Mouse (Mus musculus) megakaryocyte-erythroid progenitor cell, adult 5-6 weeks (primary cell): ENCODE measurements at regions not wholly inside any gene's neighbourhood (a gene's known extent, or its start where the extent isn't known, plus 50 kb on each side); places are given as distances from the start of the nearest gene placed in this dataset.

Source experiments
- ATAC-seq: replicated peaks from 2 replicates; pipeline ENCODE4 v1.8.0; 2016; ENCODE audit warnings: mild to moderate bottlenecking, inconsistent platforms; ENCODE audit not compliant: severe bottlenecking, poor library complexity, low FRiP score, low TSS enrichment

GRCm38 (mm10) chr10:99408786-99409185 is 145.8 kb downstream of the Dusp6 start:
- ATAC-seq, result no peak

GRCm38 (mm10) chr10:99409744-99410143 is 146.7 kb downstream of the Dusp6 start:
- ATAC-seq, result no peak

- ATAC-seq, result no peak
These were observed 147.7 kb downstream of the Dusp6 start for GRCm38 (mm10) chr10:99410754-99411153.

GRCm38 (mm10) chr10:99413455-99413854 is 150.4 kb downstream of the Dusp6 start:
- ATAC-seq, result no peak

- ATAC-seq, result no peak
These were observed 153.2 kb downstream of the Dusp6 start for GRCm38 (mm10) chr10:99416271-99416670.

- ATAC-seq, result no peak
These were observed 154.0 kb downstream of the Dusp6 start for GRCm38 (mm10) chr10:99416896-99417479.

- ATAC-seq, result no peak
These were observed 154.6 kb downstream of the Dusp6 start for GRCm38 (mm10) chr10:99417591-99417990.

- ATAC-seq, result no peak
These were observed 155.5 kb downstream of the Dusp6 start for GRCm38 (mm10) chr10:99418497-99418896.

- no peak for ATAC-seq
These were observed 156.5 kb downstream of the Dusp6 start for GRCm38 (mm10) chr10:99419532-99419931.

- ATAC-seq, result no peak
These were observed 160.4 kb downstream of the Dusp6 start for GRCm38 (mm10) chr10:99423406-99423805.

GRCm38 (mm10) chr10:99425265-99425664 is 162.2 kb downstream of the Dusp6 start:
- no peak for ATAC-seq

GRCm38 (mm10) chr10:99430175-99430574 is 167.1 kb downstream of the Dusp6 start:
- ATAC-seq, result no peak

- ATAC-seq, result peak; percentile 90
These were observed 167.9 kb downstream of the Dusp6 start for GRCm38 (mm10) chr10:99430669-99431561.

GRCm38 (mm10) chr10:99437060-99437459 is 174.0 kb downstream of the Dusp6 start:
- ATAC-seq, result no peak

- no peak for ATAC-seq
These were observed 177.1 kb downstream of the Dusp6 start for GRCm38 (mm10) chr10:99440169-99440568.

- 0 out of 2 replicates have a peak, but pooled peaks have one; percentile 45 for ATAC-seq
These were observed 178.0 kb downstream of the Dusp6 start for GRCm38 (mm10) chr10:99441014-99441413.

- no peak for ATAC-seq
These were observed 178.9 kb downstream of the Dusp6 start for GRCm38 (mm10) chr10:99441931-99442330.

- ATAC-seq, result no peak
These were observed 180.6 kb downstream of the Dusp6 start for GRCm38 (mm10) chr10:99443453-99444170.

- ATAC-seq, result 0 out of 2 replicates have a peak, but pooled peaks have one; percentile 44
These were observed 187.9 kb downstream of the Dusp6 start for GRCm38 (mm10) chr10:99450714-99451625.
